Mouse (Mus musculus): ENCODE data around the gene Aqp1.

The Aqp1 gene

DNA sequence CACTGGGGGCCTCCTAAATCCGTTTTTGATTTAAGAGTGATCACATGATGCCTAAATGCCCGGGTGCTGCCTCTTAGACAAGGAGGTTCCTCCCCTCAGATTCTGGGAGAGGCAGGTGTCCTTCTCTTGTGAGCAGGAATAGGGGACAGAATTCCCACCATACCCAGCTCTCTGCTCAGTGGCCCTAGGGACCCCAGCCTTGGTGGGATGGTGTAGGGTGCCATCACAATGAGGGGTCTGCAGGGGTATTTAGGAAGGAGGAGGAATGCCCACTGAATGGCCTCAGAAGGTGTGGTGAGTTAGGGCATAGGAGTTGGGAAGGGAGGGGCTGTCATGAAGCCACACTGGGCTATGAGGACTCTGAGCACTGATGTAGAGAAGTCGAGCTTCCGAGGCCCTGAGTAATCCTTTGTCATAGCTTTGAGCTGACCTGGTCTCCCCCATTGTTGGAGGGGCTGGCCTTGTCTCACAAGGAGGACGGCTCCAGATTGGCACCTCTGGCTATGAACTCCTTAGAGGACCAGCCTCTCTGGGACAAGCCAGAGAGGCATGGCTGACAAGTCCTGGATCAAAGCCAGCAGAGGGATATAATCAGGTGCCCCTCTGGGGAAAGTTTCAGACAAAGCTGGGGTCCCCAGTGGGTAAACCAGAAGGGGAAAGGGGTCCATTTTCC is 4.0 kb upstream of the Aqp1 start:
- no peak for DNase-seq (ENCODE audit: low spot score)

- DNase-seq (ENCODE audit: low spot score) = no peak
Measured at GRCm38 (mm10) chr6:55332773-55333109, 3.5 kb upstream of the Aqp1 start.

DNA sequence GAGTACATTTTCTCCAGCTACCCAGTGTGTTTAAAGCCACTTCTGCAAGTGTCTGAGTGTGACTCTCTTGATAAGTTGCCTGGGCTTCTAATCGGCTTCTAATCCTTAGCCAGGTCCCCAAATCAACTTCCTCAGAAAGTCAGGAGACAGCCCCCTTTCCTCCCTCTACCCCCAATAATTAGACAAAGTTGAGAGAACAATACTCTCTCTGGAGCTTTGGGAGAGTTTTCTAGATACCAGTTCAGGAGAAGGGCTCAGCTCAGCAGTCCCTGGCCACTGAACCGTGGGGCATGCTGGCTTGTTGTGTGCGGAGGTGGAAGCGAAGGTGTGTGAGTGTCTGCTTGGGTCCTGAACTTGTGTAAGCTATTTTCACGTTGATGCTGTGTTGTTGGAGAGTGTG is 1.0 kb downstream of the Aqp1 start:
- no peak for DNase-seq (ENCODE audit: low spot score)

GRCm38 (mm10) chr6:55338077-55338476 is 1.8 kb downstream of the Aqp1 start:
- no peak for DNase-seq (ENCODE audit: low spot score)

- no peak for DNase-seq (ENCODE audit: low spot score)
Measured at GRCm38 (mm10) chr6:55338934-55339825, 2.9 kb downstream of the Aqp1 start.

GRCm38 (mm10) chr6:55341688-55342087 is 5.5 kb downstream of the Aqp1 start:
- no peak for DNase-seq (ENCODE audit: low spot score)

DNA sequence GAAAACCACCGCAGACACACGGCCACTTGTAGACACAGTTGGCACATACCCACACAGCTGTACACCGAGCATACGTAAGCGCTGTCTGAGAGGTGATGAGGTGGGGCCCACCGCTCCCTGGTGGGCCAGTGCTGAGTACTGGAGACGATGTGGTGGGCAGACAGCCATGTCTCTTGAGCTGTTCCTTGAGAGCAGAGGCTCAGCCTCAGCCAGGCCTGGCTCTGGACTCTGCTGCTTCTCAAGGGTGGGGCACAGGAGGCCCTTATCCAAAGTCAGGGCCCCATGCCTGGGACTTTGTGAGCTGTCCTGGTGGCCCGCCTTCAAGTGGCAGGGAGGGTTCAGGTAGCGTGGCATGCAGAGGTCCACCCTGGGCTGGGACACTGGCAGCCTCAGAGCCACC is 6.1 kb downstream of the Aqp1 start:
- no peak for DNase-seq (ENCODE audit: low spot score)

GRCm38 (mm10) chr6:55343446-55343845 is 7.2 kb downstream of the Aqp1 start:
- no peak for DNase-seq (ENCODE audit: low spot score)

- DNase-seq (ENCODE audit: low spot score) = no peak
Measured at GRCm38 (mm10) chr6:55344291-55345016, 8.2 kb downstream of the Aqp1 start.

GRCm38 (mm10) chr6:55345264-55345663 is 9.0 kb downstream of the Aqp1 start:
- DNase-seq (ENCODE audit: low spot score) = no peak

- no peak for DNase-seq (ENCODE audit: low spot score)
Measured at GRCm38 (mm10) chr6:55346491-55346890, 10.3 kb downstream of the Aqp1 start.

GRCm38 (mm10) chr6:55347711-55348571 is 11.7 kb downstream of the Aqp1 start:
- no peak for DNase-seq (ENCODE audit: low spot score)

- no peak for DNase-seq (ENCODE audit: low spot score)
Measured at GRCm38 (mm10) chr6:55349231-55349630, 13.0 kb downstream of the Aqp1 start.

- DNase-seq (ENCODE audit: low spot score) = no peak
Measured at GRCm38 (mm10) chr6:55350383-55350952, 14.2 kb downstream of the Aqp1 start.

DNA sequence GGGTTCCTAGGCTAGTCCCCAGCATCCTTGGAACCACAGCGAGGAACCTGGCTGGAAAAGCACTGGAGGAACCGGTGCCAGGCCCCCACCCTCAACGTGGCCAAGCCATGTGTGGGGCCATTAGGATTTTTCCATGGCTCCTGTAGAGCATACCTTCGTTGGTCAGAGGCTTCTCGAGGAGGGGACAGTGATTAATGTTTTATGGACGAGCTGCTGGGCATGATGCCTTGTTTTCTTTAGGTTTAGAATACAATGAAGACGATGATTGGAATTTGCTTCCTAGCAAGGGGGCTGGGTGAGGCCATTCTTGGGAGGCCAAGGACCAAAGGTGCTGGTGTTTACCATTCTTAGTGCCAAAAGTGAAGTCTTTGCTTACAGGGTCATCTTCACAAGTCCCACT is 15.5 kb downstream of the Aqp1 start:
- DNase-seq (ENCODE audit: low spot score) = no peak

- DNase-seq (ENCODE audit: low spot score) = no peak
Measured at GRCm38 (mm10) chr6:55353711-55354445, 17.6 kb downstream of the Aqp1 start.

DNA sequence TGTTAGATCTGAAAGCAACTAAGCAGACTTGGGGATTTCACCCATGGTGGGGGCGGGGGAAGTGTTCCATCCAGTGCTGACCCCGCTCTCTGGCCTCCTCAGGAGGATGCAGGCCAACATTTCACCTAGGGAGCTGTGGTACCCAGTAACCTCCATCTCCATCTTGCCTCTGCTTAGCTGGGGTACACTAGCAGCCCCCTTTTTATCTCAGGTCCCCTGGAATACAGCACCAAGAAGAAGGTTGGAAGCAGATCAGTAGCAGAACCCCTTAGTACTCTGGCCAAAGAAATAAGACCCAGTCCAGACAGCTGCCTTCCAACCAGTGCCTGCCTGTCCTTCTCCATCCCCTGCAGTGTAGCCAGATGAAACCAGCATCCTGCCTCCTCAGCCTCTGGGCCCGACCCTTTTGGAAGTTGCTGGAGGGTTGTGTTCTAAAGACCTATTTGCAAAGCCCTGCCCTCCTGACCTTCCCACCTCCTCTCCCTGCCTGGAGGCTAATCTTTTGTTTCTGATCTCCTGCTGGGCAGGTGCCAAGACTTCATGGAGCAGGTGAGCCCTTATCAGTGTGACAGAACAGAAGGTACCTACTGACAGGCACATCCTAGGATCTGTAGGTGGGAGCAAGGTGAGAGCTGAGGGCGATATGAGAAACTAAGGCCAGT is 18.4 kb downstream of the Aqp1 start:
- DNase-seq (ENCODE audit: low spot score) = no peak

DNA sequence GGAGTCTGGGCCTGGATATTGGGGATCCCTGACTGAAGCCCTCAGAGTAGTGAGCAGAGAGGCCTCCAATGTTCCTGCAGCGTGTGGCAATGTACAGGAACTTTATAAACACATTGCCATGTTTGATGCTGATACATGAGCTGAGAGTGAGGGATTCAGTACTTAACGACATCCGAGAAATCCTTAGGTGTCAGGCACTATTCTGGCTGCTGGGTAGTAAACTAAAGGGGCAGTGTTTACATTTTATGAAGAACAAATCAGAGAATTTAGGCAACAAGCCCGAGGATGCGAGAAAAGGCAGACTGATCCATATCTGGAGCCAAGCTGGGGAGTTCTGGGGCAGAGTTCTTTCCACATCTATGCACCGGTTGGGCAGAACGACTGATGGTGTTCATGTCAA is 19.3 kb downstream of the Aqp1 start:
- DNase-seq (ENCODE audit: low spot score) = no peak

DNA sequence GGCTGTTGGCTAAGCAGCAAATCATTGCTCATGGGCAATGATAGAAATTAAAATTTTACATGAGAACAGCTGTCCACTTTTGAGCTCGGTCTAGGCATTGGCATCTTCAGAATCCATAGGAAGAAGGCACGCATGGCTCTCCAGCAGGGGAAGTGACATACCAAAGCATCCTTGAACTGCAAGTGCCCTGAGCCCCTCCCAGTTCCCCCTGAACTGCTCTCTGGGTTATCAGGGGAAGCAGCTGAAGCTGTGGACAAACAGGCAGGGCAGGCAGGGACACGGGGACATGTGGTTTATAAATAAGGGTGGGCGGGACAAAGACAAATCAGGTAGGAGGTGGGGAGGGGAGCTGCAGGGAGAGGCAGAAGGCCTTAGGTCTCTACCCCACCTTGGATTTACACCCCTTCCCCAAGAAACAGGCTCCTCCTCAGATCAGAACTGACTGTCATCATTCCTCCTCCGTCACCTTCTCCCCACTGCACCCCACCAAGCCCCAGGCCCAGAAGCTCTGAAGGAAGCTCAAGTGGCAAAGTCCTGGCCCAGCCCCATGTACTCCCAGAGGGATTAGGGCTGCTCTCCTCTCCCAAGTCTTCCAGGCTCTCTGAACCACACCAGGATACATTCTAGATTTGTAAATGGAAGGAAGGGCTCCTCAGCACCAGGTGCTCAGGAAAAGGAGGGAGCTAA is 19.9 kb downstream of the Aqp1 start:
- DNase-seq (ENCODE audit: low spot score) = no peak

Measured in urinary bladder, postnatal 10 days (tissue).